Mouse (Mus musculus) thymus, postnatal 4 days (tissue): ENCODE measurements around the gene Gm21958.
"Not testable (repeated sequence)": the region's sequence is repeated elsewhere in the genome, so short reads cannot be mapped to it uniquely, and the experiment has no call there.

Experiments
- DNase-seq: peaks from one replicate; pipeline ENCODE4 v3.0.0; 2021

Gene Gm21958

GRCm38 (mm10) chr3:54718947-54719346 is 4.8 kb upstream of the Gm21958 start:
- no peak for DNase-seq

- DNase-seq, result no peak
These were observed 3.2 kb upstream of the Gm21958 start for GRCm38 (mm10) chr3:54717348-54717747.

GRCm38 (mm10) chr3:54715461-54715860 is 1.3 kb upstream of the Gm21958 start:
- DNase-seq, result no peak

GRCm38 (mm10) chr3:54708972-54709371 is 5.2 kb downstream of the Gm21958 start:
- no peak for DNase-seq

GRCm38 (mm10) chr3:54704106-54704505 is 10.0 kb downstream of the Gm21958 start:
- not testable (repeated sequence) for DNase-seq

- DNase-seq, result no peak
These were observed 14.3 kb downstream of the Gm21958 start for GRCm38 (mm10) chr3:54699759-54700301.

- no peak for DNase-seq
These were observed 21.1 kb downstream of the Gm21958 start for GRCm38 (mm10) chr3:54693056-54693415.

- peak; percentile 94 for DNase-seq
These were observed 21.7 kb downstream of the Gm21958 start, which contains the start of gene Supt20 for GRCm38 (mm10) chr3:54692202-54693055. Gene Supt20 (plus strand): TSS chr3:54692807.

- no peak for DNase-seq
These were observed 25.1 kb downstream of the Gm21958 start for GRCm38 (mm10) chr3:54689091-54689490.

- no peak for DNase-seq
These were observed 26.9 kb downstream of the Gm21958 start for GRCm38 (mm10) chr3:54687245-54687644.

- DNase-seq, result no peak
These were observed 29.0 kb downstream of the Gm21958 start for GRCm38 (mm10) chr3:54685202-54685601.

- DNase-seq, result no peak
These were observed 32.6 kb downstream of the Gm21958 start for GRCm38 (mm10) chr3:54681310-54682204.

GRCm38 (mm10) chr3:54676818-54677217 is 37.3 kb downstream of the Gm21958 start:
- no peak for DNase-seq

- DNase-seq, result peak; percentile 25
These were observed 41.3 kb downstream of the Gm21958 start for GRCm38 (mm10) chr3:54672557-54673529.

GRCm38 (mm10) chr3:54672111-54672510 is 42.0 kb downstream of the Gm21958 start:
- no peak for DNase-seq

GRCm38 (mm10) chr3:54669559-54669958 is 44.6 kb downstream of the Gm21958 start:
- DNase-seq, result peak; percentile 20

GRCm38 (mm10) chr3:54668722-54669121 is 45.4 kb downstream of the Gm21958 start:
- DNase-seq, result no peak

- no peak for DNase-seq
These were observed 46.0 kb downstream of the Gm21958 start for GRCm38 (mm10) chr3:54668141-54668540.
